Mouse (Mus musculus): ENCODE data around the gene Cramp1l.

GRCm38 (mm10) chr17:24948204-24948603, 67.4 kb downstream of the Cramp1l start:
- TF ChIP-seq GATA1 (IDR thresholded peaks at IDR 0.05; ENCODE audit: borderline replicate concordance, low read length), result no peak
- no peak for TF ChIP-seq FLI1 (IDR thresholded peaks at IDR 0.05; ENCODE audit: low read length)
